15 mouse cellular contexts compared by ENCODE assay signal in the genomic region with DNA sequence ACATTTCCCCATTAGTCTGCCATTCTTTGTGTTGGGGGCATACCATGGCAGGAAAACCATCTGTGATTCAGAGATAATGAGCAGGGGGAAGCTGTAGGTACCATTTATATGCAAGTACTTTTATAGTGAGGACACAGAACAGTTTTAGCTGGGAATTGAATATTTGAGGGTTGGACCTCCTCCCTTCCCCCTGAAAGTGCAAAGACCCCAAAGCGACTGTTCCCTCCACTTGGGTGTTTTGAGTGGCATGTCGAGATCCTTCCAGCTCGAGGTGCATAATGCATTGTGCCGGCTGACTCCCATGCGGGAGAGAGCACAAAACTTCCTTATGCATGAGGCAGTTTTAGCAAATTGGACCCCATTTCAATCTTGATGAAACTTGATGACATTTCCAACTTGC.
"Had no signal": no experiment of that assay in that cellular context is flagged by ENCODE, and none has a peak within 500 bp of the region (broad histone marks: within the 10 kb centered on the region; RNA-seq: fewer than 3 reads in every experiment).

No protein-coding gene starts in this region.

- H3K9me3 ChIP-seq: lung, embryonic 15.5 days; midbrain, embryonic 10.5 days; midbrain, embryonic 12.5 days; neural tube, embryonic 12.5 days; stomach, embryonic 15.5 days had no signal

- H3K4me3 ChIP-seq: lung, embryonic 15.5 days; midbrain, embryonic 10.5 days; midbrain, embryonic 12.5 days; neural tube, embryonic 12.5 days; stomach, embryonic 15.5 days had no signal

- DNase-seq: liver, postnatal 0 days; lung, adult 2 months; lung, postnatal 4 days; midbrain, embryonic 14.5 days; right cerebral cortex, postnatal 14 days; thymus, adult 18-20 months; thymus, postnatal 14 days; thymus, postnatal 36 days had no signal

- H3K9ac ChIP-seq: liver, postnatal 0 days; lung, embryonic 15.5 days; midbrain, embryonic 12.5 days; neural tube, embryonic 12.5 days; stomach, embryonic 15.5 days had no signal

- H3K4me1 ChIP-seq: lung, embryonic 15.5 days; neural tube, embryonic 12.5 days; stomach, embryonic 15.5 days had no signal

- H3K27ac ChIP-seq: lung, embryonic 15.5 days; midbrain, embryonic 10.5 days; midbrain, embryonic 12.5 days; neural tube, embryonic 12.5 days; stomach, embryonic 15.5 days; stomach, postnatal 0 days had no signal

- ATAC-seq: liver, postnatal 0 days; lung, postnatal 0 days had no signal

- H3K27me3 ChIP-seq: lung, embryonic 15.5 days; midbrain, embryonic 12.5 days; neural tube, embryonic 12.5 days; stomach, embryonic 15.5 days had no signal

- H3K36me3 ChIP-seq: lung, embryonic 15.5 days; midbrain, embryonic 10.5 days; midbrain, embryonic 12.5 days; neural tube, embryonic 12.5 days; stomach, embryonic 15.5 days had no signal

- H3K4me2 ChIP-seq: lung, embryonic 15.5 days; midbrain, embryonic 12.5 days; neural tube, embryonic 12.5 days; stomach, embryonic 15.5 days had no signal
